Mouse (Mus musculus) bone marrow, adult 2 months (tissue): Measurements from ENCODE around the gene Usp20. TPM values are rescaled to one million over a fixed set of nuclear protein-coding genes. Genes with fewer than 3 reads are reported as not detected.

Experiments
- H3K27ac ChIP-seq: fragments of 200-500 bp; 2 replicates; pipeline ENCODE4 v1.5.1; 2012; ENCODE audit warnings: low read depth, mild to moderate bottlenecking, control low read depth, inconsistent platforms, low read length; ENCODE audit not compliant: control insufficient read depth, poor library complexity, insufficient read depth
- H3K4me1 ChIP-seq: fragments of 200-500 bp; 2 replicates; pipeline ENCODE4 v1.6.1; 2011; ENCODE audit warnings: low read length; ENCODE audit not compliant: control insufficient read depth, insufficient read depth
- H3K4me3 ChIP-seq: fragments of 200-500 bp; replicated peaks from 2 replicates; pipeline ENCODE3; 2011; ENCODE audit warnings: mild to moderate bottlenecking, low read depth, low read length, control low read depth; ENCODE audit not compliant: control insufficient read depth
- CTCF ChIP-seq: fragments of 200-500 bp; IDR thresholded peaks from 2 replicates; pipeline ENCODE4 v1.5.1; 2011; ENCODE audit warnings: low read length, control low read depth; ENCODE audit not compliant: control insufficient read depth, insufficient read depth
- POLR2A ChIP-seq: fragments of 200-500 bp; IDR thresholded peaks from 2 replicates; pipeline ENCODE4 v1.6.1; 2011; ENCODE audit warnings: low read depth, mild to moderate bottlenecking, control low read depth, low read length, borderline replicate concordance; ENCODE audit not compliant: control insufficient read depth
- WGBS: fragments of 180-500 bp; shearing (Covaris S2); methylation state at CpG from one replicate; pipeline ENCODE4 v1.1.7; 2018; 5-methylcytosine and 5-hydroxymethylcytosine counted together
- polyA plus RNA-seq: library from polyadenylated mRNA; stranded (reverse); fragments of >200 nt; gene quantifications from 2 replicates; pipeline ENCODE4 v1.2.4, GENCODE M21; 2011; ENCODE audit warnings: low replicate concordance; ENCODE audit not compliant: missing spikeins, insufficient read depth, insufficient read length

The Usp20 gene
- polyA plus RNA-seq, 1 experiment: 11.7 TPM

DNA sequence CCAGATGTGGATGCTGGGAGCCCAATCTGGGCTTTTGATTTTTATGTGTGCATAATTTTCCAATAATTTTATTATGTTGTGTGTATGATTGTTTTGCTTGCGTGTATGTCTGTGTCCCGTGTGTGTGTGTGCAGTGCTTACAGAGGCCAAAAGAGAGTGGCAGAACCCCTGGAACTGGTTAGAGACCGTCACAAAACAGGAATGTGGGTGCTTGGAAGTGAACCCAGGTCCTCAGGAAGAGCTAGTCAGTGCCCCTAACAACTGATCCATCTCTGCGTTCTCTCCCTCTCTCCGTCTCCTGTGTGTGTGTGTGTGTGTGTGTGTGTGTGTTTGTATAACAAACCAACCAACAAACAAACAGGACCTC, 29.6 kb upstream of the Usp20 start:
- Histone ChIP-seq H3K4me3 (peak overlapping the region; percentile 42), H3K4me1 (no peaks in the 10 kb centered on the region; the same call in 1 of the 2 replicates), H3K27ac (no peak overlapping the region)
- TF ChIP-seq POLR2A: no peak
- no peak for TF ChIP-seq CTCF
- 40% methylated on average over 5 of the region's 5 CpGs for WGBS

DNA sequence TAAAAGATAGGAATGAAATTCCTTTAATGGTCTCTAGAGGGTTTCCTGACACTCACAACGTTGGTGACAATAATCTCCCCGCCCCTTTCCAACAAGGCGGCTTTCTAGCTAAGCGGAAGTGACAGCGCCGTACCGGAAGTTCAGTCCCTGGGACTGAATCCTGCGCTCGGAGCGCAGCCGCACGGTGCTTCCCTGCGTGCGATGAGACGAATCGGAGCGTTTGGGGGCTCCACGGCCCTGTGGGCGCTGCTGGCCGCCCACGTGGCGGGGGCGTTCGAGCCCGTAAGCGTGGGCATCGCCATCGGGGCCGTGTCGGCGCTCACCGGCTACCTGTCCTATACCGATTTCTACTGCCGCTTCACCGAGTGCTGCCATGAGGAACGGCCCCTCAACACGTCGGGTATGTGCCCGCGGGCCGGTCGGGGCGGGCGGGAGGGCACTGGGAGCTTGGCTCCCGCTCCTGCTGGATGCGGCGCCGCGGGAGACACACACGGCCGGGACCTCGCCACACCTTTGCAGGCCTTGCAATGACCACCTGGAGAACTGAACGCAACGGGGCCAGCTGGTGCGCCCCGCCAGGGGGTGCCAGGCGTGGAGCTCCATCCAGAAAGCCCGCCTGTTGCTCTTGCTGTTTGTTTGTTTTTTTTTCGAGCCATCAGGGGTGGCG, 29.1 kb upstream of the Usp20 start, which contains the start of gene Tor1b:
TSS of gene Tor1b (plus strand) at position 136 of the 667 bp plus-strand sequence.
- WGBS: under 1% methylated on average over 60 of the region's 60 CpGs
- Histone ChIP-seq H3K27ac (peak within 1 kb of the TSS; percentile 86), H3K4me3 (peak within 1 kb of the TSS; percentile 90), H3K4me1 (no peaks in the 10 kb centered on the region; the same call in 1 of the 2 replicates)
- no peak for TF ChIP-seq CTCF
- TF ChIP-seq POLR2A: peak; percentile 98

DNA sequence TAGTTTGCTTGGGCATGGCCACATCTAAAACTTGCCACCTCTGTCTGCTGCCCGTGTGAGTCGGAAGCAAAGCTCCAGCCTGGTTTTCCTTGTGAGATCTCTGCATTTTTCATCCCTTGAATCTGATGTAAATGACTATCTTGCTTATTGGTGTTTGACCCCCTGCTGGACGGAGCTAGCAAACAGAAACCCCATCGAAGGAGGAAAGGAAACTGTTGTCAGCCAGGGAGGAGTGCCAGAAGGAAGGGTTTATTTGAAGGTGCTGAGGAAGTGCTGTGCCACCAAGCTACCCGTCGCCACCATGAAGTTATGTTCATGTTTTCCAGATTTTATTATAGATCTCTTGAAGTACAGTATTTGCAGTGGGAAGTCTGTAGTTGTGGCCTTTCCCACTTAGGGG, 27.3 kb upstream of the Usp20 start:
- H3K27ac ChIP-seq: peak overlapping the region; percentile 13; the same call in 1 of the 2 replicates
- no peaks in the 10 kb centered on the region; the same call in 1 of the 2 replicates for H3K4me1 ChIP-seq
- H3K4me3 ChIP-seq: peak overlapping the region; percentile 21

GRCm38 (mm10) chr2:30957511-30957910, 24.6 kb upstream of the Usp20 start:
- no peak overlapping the region for H3K4me3 ChIP-seq
- H3K27ac ChIP-seq: no peak overlapping the region
- WGBS: 86% methylated on average over 4 of the region's 4 CpGs
- TF ChIP-seq POLR2A (no peak), CTCF (no peak)
- H3K4me1 ChIP-seq: no peaks in the 10 kb centered on the region; the same call in 1 of the 2 replicates

More for the DNA sequence above, 27.3 kb upstream of the Usp20 start:
- WGBS: 22% methylated on average over 6 of the region's 6 CpGs
- TF ChIP-seq CTCF (no peak), POLR2A (no peak)

DNA sequence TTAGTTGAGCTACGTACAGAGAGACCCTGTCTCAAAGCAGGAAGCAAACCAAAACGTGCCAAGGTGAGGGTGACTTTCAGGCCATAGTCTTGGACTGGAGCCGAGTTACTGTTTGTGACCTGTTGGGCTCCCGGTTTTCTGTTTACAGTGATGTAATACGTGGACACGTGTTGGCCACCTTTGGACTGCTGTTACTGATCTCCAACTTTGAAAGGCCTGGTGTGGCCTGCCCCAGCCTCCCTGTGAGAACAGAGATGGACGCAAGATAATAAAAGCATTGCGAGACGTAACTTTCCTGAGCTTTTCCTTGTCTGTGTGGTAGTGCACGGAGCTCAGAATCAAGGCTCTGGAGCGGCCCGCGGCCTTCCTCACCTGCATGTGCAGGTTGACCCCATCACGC, 23.4 kb upstream of the Usp20 start:
- Histone ChIP-seq H3K27ac (no peak overlapping the region), H3K4me1 (no peaks in the 10 kb centered on the region; the same call in 1 of the 2 replicates), H3K4me3 (no peak overlapping the region)
- TF ChIP-seq CTCF (no peak), POLR2A (no peak)
- 90% methylated on average over 14 of the region's 14 CpGs for WGBS

DNA sequence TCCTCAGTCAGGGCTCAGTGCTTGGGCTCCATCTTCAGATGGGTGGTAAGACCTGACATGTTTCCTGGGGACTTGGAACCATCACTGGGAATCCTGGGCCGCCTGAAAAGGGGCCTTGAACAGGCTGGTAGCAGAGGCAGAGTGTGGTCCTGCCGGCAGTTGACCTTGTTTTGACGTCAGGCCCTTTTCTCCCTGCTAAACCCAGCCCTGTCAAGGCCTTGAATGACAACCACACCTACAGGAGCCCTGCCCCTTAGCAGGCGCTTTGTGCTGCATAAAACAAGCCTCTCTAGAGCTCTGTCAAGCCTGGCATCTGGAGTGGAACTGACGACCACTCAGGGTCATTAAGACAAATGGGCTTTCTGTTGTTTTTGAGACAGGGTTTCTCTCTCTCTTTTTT, 22.2 kb upstream of the Usp20 start:
- no peak for TF ChIP-seq CTCF
- TF ChIP-seq POLR2A: no peak
- Histone ChIP-seq H3K4me1 (peaks cover 3% of the 10 kb centered on the region; the same call in 1 of the 2 replicates), H3K27ac (no peak overlapping the region; the same call in 1 of the 2 replicates), H3K4me3 (no peak overlapping the region)
- WGBS: 78% methylated on average over 5 of the region's 5 CpGs

GRCm38 (mm10) chr2:30962570-30963254, 19.4 kb upstream of the Usp20 start:
- H3K27ac ChIP-seq: no peak overlapping the region
- no peak overlapping the region for H3K4me3 ChIP-seq
- peaks cover 3% of the 10 kb centered on the region; the same call in 1 of the 2 replicates for H3K4me1 ChIP-seq
- TF ChIP-seq CTCF (no peak), POLR2A (no peak)
- WGBS: 84% methylated on average over 11 of the region's 11 CpGs

- peaks cover 3% of the 10 kb centered on the region; the same call in 1 of the 2 replicates for H3K4me1 ChIP-seq
- H3K27ac ChIP-seq: peak overlapping the region; percentile 68
- 51% methylated on average over 8 of the region's 8 CpGs for WGBS
- H3K4me3 ChIP-seq: peak overlapping the region; percentile 40
- TF ChIP-seq CTCF (no peak), POLR2A (no peak)
Measured at GRCm38 (mm10) chr2:30965627-30966026, 16.5 kb upstream of the Usp20 start.
